Mouse (Mus musculus) limb, embryonic 10.5 days (tissue): ENCODE data around the gene Atp1b3. TPM values are rescaled to one million over a fixed set of nuclear protein-coding genes. Genes with fewer than 3 reads are reported as not detected.
"Not testable (repeated sequence)": the region's sequence is repeated elsewhere in the genome, so short reads cannot be mapped to it uniquely, and the experiment has no call there.

Experiments
- DNase-seq: peaks from one replicate; pipeline ENCODE4 v3.0.0-alpha.2; 2017; ENCODE audit warnings: low spot score
- H3K27ac ChIP-seq: fragments of 300-500 bp; sonication (generic); 2 replicates; pipeline ENCODE4 v1.5.1; 2016; ENCODE audit warnings: mild to moderate bottlenecking
- H3K27me3 ChIP-seq: fragments of 300-500 bp; sonication (generic); 2 replicates; pipeline ENCODE4 v1.6.1; 2016; ENCODE audit warnings: low read depth, mild to moderate bottlenecking; ENCODE audit not compliant: poor library complexity, severe bottlenecking
- H3K36me3 ChIP-seq: fragments of 300-500 bp; sonication (generic); 2 replicates; pipeline ENCODE4 v1.6.1; 2016; ENCODE audit warnings: mild to moderate bottlenecking, moderate library complexity
- H3K4me1 ChIP-seq: fragments of 300-500 bp; sonication (generic); 2 replicates; pipeline ENCODE4 v1.6.1; 2016
- H3K4me3 ChIP-seq: fragments of 300-500 bp; sonication (generic); 2 replicates; pipeline ENCODE4 v1.5.1; 2016; ENCODE audit warnings: mild to moderate bottlenecking, moderate library complexity
- H3K9me3 ChIP-seq: fragments of 300-500 bp; sonication (generic); replicated peaks from 2 replicates; pipeline ENCODE4 v1.6.1; 2016; ENCODE audit warnings: mild to moderate bottlenecking
- WGBS: fragments of 180-500 bp; shearing (Covaris S2); methylation state at CpG from one replicate; pipeline ENCODE4 v1.1.7; 2016; 5-methylcytosine and 5-hydroxymethylcytosine counted together
- polyA plus RNA-seq: library from polyadenylated mRNA; unstranded; fragments of >200 nt; fragmentation: Nextera tagmentation; extraction: Ambion mirVana; gene quantifications from 2 replicates; pipeline ENCODE4 v1.2.1, GENCODE M21; 2016

Atp1b3 gene
- polyA plus RNA-seq, 1 experiment from 2014 or later = 148 TPM

- not testable (repeated sequence) for H3K27me3 ChIP-seq, H3K27ac ChIP-seq, H3K4me1 ChIP-seq, H3K9me3 ChIP-seq, H3K4me3 ChIP-seq, DNase-seq
- 93% methylated on average over 6 of the region's 6 CpGs for WGBS
- peaks cover 33% of the 10 kb centered on the region for H3K36me3 ChIP-seq
Measured at GRCm38 (mm10) chr9:96351771-96352170, 12.5 kb downstream of the Atp1b3 start.

- WGBS = 61% methylated on average over 3 of the region's 3 CpGs
- no peak for DNase-seq
- Histone ChIP-seq H3K9me3 (no peaks in the 10 kb centered on the region), H3K4me3 (no peak overlapping the region), H3K36me3 (peaks cover 33% of the 10 kb centered on the region), H3K4me1 (no peaks in the 10 kb centered on the region), H3K27me3 (no peaks in the 10 kb centered on the region), H3K27ac (no peak overlapping the region)
Measured at GRCm38 (mm10) chr9:96350476-96350875, 13.8 kb downstream of the Atp1b3 start.

GRCm38 (mm10) chr9:96350010-96350409 is 14.2 kb downstream of the Atp1b3 start:
- peaks cover 34% of the 10 kb centered on the region for H3K36me3 ChIP-seq
- H3K27me3 ChIP-seq = no peaks in the 10 kb centered on the region
- H3K27ac ChIP-seq = no peak overlapping the region
- DNase-seq = no peak
- H3K4me3 ChIP-seq = no peak overlapping the region
- H3K4me1 ChIP-seq = no peaks in the 10 kb centered on the region
- 49% methylated on average over 4 of the region's 4 CpGs for WGBS
- no peaks in the 10 kb centered on the region for H3K9me3 ChIP-seq

GRCm38 (mm10) chr9:96348885-96349284 is 15.4 kb downstream of the Atp1b3 start:
- Histone ChIP-seq H3K4me1 (no peaks in the 10 kb centered on the region), H3K9me3 (no peaks in the 10 kb centered on the region), H3K27me3 (no peaks in the 10 kb centered on the region), H3K27ac (no peak overlapping the region), H3K4me3 (no peak overlapping the region), H3K36me3 (peaks cover 40% of the 10 kb centered on the region)
- no peak for DNase-seq
- 95% methylated on average over 5 of the region's 5 CpGs for WGBS

GRCm38 (mm10) chr9:96345750-96346149 is 18.5 kb downstream of the Atp1b3 start:
- H3K27ac ChIP-seq = no peak overlapping the region
- no peaks in the 10 kb centered on the region for H3K27me3 ChIP-seq
- H3K9me3 ChIP-seq = no peaks in the 10 kb centered on the region
- no peak overlapping the region for H3K4me3 ChIP-seq
- peaks cover 49% of the 10 kb centered on the region for H3K36me3 ChIP-seq
- WGBS = 93% methylated on average over 3 of the region's 3 CpGs
- H3K4me1 ChIP-seq = no peaks in the 10 kb centered on the region
- no peak for DNase-seq

- Histone ChIP-seq H3K27ac (no peak overlapping the region), H3K4me3 (no peak overlapping the region), H3K4me1 (peaks cover 6% of the 10 kb centered on the region; the same call in 1 of the 2 replicates), H3K27me3 (no peaks in the 10 kb centered on the region), H3K9me3 (no peaks in the 10 kb centered on the region), H3K36me3 (peaks cover 65% of the 10 kb centered on the region)
- WGBS = 93% methylated on average over 5 of the region's 5 CpGs
- DNase-seq = no peak
Measured at GRCm38 (mm10) chr9:96331146-96331545, 33.1 kb downstream of the Atp1b3 start.

GRCm38 (mm10) chr9:96328226-96328625 is 36.0 kb downstream of the Atp1b3 start:
- WGBS = 91% methylated on average over 4 of the region's 4 CpGs
- peaks cover 15% of the 10 kb centered on the region for H3K4me1 ChIP-seq

GRCm38 (mm10) chr9:96326496-96326923 is 37.7 kb downstream of the Atp1b3 start:
- DNase-seq = no peak
- Histone ChIP-seq H3K27ac (no peak overlapping the region), H3K9me3 (no peaks in the 10 kb centered on the region)

More at GRCm38 (mm10) chr9:96328226-96328625, 36.0 kb downstream of the Atp1b3 start:
- H3K9me3 ChIP-seq = no peaks in the 10 kb centered on the region
- H3K27me3 ChIP-seq = no peaks in the 10 kb centered on the region
- no peak overlapping the region for H3K4me3 ChIP-seq
- no peak for DNase-seq
- H3K36me3 ChIP-seq = peaks cover 42% of the 10 kb centered on the region
- no peak overlapping the region for H3K27ac ChIP-seq

GRCm38 (mm10) chr9:96324502-96324901 is 39.7 kb downstream of the Atp1b3 start:
- DNase-seq = no peak
- H3K9me3 ChIP-seq = no peaks in the 10 kb centered on the region
- H3K4me3 ChIP-seq = no peak overlapping the region
- H3K27me3 ChIP-seq = no peaks in the 10 kb centered on the region
- H3K27ac ChIP-seq = no peak overlapping the region
- 79% methylated on average over 4 of the region's 4 CpGs for WGBS
- H3K4me1 ChIP-seq = peaks cover 15% of the 10 kb centered on the region
- H3K36me3 ChIP-seq = peaks cover 36% of the 10 kb centered on the region

More at GRCm38 (mm10) chr9:96326496-96326923, 37.7 kb downstream of the Atp1b3 start:
- peaks cover 37% of the 10 kb centered on the region for H3K36me3 ChIP-seq
- H3K4me3 ChIP-seq = no peak overlapping the region
- H3K27me3 ChIP-seq = no peaks in the 10 kb centered on the region
- H3K4me1 ChIP-seq = peaks cover 15% of the 10 kb centered on the region
- WGBS = 77% methylated on average over 6 of the region's 6 CpGs

- Histone ChIP-seq H3K36me3 (peaks cover 51% of the 10 kb centered on the region), H3K4me1 (peaks cover 15% of the 10 kb centered on the region), H3K27ac (no peak overlapping the region), H3K4me3 (no peak overlapping the region), H3K9me3 (no peaks in the 10 kb centered on the region), H3K27me3 (no peaks in the 10 kb centered on the region)
- WGBS = 93% methylated on average over 15 of the region's 15 CpGs
- DNase-seq = no peak
Measured at GRCm38 (mm10) chr9:96322411-96323152, 41.7 kb downstream of the Atp1b3 start.

GRCm38 (mm10) chr9:96320551-96320980 is 43.7 kb downstream of the Atp1b3 start:
- H3K4me1 ChIP-seq = peaks cover 9% of the 10 kb centered on the region; the same call in 1 of the 2 replicates
- no peak overlapping the region for H3K4me3 ChIP-seq
- DNase-seq = no peak
- H3K36me3 ChIP-seq = peaks cover 71% of the 10 kb centered on the region
- no peaks in the 10 kb centered on the region for H3K9me3 ChIP-seq
- H3K27ac ChIP-seq = no peak overlapping the region
- no peaks in the 10 kb centered on the region for H3K27me3 ChIP-seq
- whole genome bisulfite sequencing = 93% methylated on average over 6 of the region's 6 CpGs

GRCm38 (mm10) chr9:96319333-96319732 is 44.9 kb downstream of the Atp1b3 start:
- Histone ChIP-seq H3K27ac (no peak overlapping the region), H3K4me1 (peaks cover 3% of the 10 kb centered on the region; the same call in 1 of the 2 replicates), H3K27me3 (no peaks in the 10 kb centered on the region), H3K4me3 (no peak overlapping the region), H3K36me3 (peaks cover 80% of the 10 kb centered on the region), H3K9me3 (no peaks in the 10 kb centered on the region)
- WGBS = 97% methylated on average over 5 of the region's 5 CpGs
- no peak for DNase-seq

GRCm38 (mm10) chr9:96312074-96312473 is 52.2 kb downstream of the Atp1b3 start:
- Histone ChIP-seq H3K9me3 (no peaks in the 10 kb centered on the region), H3K36me3 (peaks cover 99% of the 10 kb centered on the region), H3K4me1 (no peaks in the 10 kb centered on the region), H3K4me3 (no peak overlapping the region), H3K27ac (no peak overlapping the region), H3K27me3 (no peaks in the 10 kb centered on the region)
- 92% methylated on average over 3 of the region's 3 CpGs for WGBS
- no peak for DNase-seq
